Mouse (Mus musculus) erythroblast, embryonic 14.5 days (primary cell): ENCODE results near the gene Cfap57. TPM values are rescaled to one million over a fixed set of nuclear protein-coding genes. Genes with fewer than 3 reads are reported as not detected.

Source experiments
- H3K27me3 ChIP-seq: 2 replicates; pipeline ENCODE4 v1.6.1; 2012; ENCODE audit warnings: inconsistent platforms; ENCODE audit not compliant: control insufficient read depth
- H3K36me3 ChIP-seq: 2 replicates; pipeline ENCODE4 v1.6.1; 2012; ENCODE audit warnings: mild to moderate bottlenecking, inconsistent platforms; ENCODE audit not compliant: control insufficient read depth
- H3K4me1 ChIP-seq: 2 replicates; pipeline ENCODE4 v1.6.1; 2012; ENCODE audit warnings: inconsistent platforms; ENCODE audit not compliant: control insufficient read depth
- H3K4me3 ChIP-seq: replicated peaks from 2 replicates; pipeline ENCODE3; 2012; ENCODE audit warnings: moderate library complexity, mild to moderate bottlenecking, inconsistent platforms
- H3K9me3 ChIP-seq: 2 replicates; pipeline ENCODE4 v1.6.1; 2012; ENCODE audit warnings: low read length, inconsistent platforms, mixed read lengths; ENCODE audit not compliant: control insufficient read depth
- GATA1 ChIP-seq: IDR thresholded peaks from 2 replicates; pipeline ENCODE4 v1.6.1; 2012; ENCODE audit warnings: low read length, inconsistent platforms, mixed read lengths
- TAL1 ChIP-seq: IDR thresholded peaks from 3 replicates; pipeline ENCODE4 v1.6.1; 2012; ENCODE audit warnings: low read length, inconsistent platforms, mixed read lengths
- polyA plus RNA-seq: library from polyadenylated mRNA; stranded (reverse); fragments of >175 nt; gene quantifications from 2 replicates; pipeline ENCODE4 v1.2.3, GENCODE M21; 2012

Gene Cfap57
- polyA plus RNA-seq, 1 experiment: 0.17 TPM

DNA sequence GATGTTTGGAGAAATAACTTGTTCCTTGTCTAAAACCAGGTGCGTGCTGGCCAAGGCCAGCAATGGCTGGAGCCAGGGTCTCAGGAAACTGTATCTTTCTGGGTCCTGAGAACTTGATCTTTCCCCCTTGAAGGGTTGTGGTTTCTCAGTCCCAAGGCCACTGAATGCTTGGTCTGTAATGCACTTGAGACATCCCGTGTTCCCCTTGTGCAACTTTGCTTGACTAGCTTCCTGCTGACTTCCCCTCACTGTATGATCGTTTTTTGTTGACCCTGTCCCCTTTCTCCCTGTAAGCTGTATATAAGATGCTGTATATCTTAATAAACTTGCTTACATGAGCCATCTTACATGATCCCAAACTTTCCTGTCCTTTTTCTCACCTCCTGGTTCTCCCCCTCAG, 10.7 kb downstream of the Cfap57 start:
- peaks cover 5% of the 10 kb centered on the region for H3K27me3 ChIP-seq
- TF ChIP-seq TAL1 (no peak), GATA1 (no peak)
- H3K4me1 ChIP-seq: no peaks in the 10 kb centered on the region
- no peak overlapping the region for H3K4me3 ChIP-seq
- H3K9me3 ChIP-seq: no peaks in the 10 kb centered on the region
- no peaks in the 10 kb centered on the region for H3K36me3 ChIP-seq

DNA sequence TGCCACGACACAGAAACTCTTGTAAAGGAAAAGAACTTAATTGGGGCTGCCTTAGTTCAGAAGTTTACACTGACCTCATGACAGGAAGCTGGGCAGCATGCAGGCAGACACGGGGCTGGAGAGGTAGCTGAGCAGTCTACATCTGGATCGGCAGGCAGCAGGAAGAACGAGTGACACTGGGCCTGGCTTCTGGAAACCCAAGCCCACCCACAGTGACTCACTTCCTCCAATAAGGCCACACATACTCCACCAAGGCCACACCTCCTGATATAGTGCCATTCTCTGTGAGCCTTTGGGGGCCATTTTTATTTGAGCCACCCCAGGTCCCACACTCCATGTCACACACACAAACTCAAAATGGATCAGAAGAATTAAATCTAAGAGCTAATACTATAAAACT, 16.5 kb downstream of the Cfap57 start:
- H3K27me3 ChIP-seq: 0 out of 2 replicates have a peak, but pooled peaks cover 2% of the 10 kb centered on the region
- TF ChIP-seq GATA1 (no peak), TAL1 (no peak)
- H3K9me3 ChIP-seq: no peaks in the 10 kb centered on the region
- H3K36me3 ChIP-seq: no peaks in the 10 kb centered on the region
- no peak overlapping the region for H3K4me3 ChIP-seq
- H3K4me1 ChIP-seq: no peaks in the 10 kb centered on the region

DNA sequence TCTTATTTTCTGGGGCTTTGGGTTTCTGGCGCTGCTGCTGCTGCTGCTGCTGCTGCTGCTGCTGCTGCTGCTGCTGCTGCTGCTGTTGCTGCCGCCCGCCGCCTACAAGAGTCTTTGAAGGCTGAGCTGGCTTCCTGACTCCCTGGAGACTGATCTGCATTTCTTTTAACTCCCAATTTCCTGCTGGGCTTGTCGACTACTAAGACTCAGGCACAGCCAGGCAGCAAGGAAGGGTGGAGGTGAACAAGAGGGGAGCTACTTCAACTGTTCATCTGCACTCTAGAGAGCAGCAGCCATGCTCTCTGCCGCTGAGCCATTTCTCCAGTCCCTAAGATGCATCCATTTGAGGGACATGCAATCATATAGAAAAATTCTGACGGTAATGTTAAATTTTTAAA, 30.8 kb downstream of the Cfap57 start:
- H3K36me3 ChIP-seq: no peaks in the 10 kb centered on the region
- 0 out of 2 replicates have a peak, but pooled peaks cover 2% of the 10 kb centered on the region for H3K9me3 ChIP-seq
- TF ChIP-seq TAL1 (no peak), GATA1 (no peak)
- no peak overlapping the region for H3K4me3 ChIP-seq
- H3K27me3 ChIP-seq: no peaks in the 10 kb centered on the region
- no peaks in the 10 kb centered on the region for H3K4me1 ChIP-seq

DNA sequence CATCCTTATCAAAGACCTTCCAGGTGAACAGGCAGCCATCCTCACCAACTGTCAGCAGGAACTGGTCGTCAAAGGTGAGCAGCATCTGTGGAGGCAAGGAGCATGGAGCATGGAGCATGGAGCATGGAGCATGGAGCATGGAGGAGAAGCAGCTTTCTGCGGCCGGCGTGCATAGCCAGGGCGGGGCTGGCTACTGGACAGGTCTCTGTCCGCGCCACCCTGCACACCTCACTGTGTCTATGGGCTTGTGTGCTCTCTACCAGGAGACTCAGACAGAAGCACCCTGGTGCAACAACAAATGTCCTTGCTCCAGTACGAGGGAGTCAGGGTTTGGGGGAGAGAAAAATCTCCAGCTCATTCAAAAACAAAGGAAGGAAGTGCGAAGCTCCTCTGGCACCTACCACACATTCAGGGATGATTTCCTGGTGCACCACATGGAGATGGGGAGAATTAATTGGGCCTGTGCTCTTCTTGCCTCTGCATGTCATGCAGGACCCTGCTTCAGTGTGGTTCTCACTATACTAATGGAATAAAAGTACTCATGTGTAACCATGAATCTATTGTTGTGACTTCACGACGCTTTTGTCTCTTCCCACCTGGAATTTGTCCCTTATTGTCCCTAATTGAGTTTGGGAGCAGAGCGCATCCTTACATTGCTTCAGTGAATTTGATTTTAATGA, 31.4 kb downstream of the Cfap57 start:
- Histone ChIP-seq H3K9me3 (0 out of 2 replicates have a peak, but pooled peaks cover 2% of the 10 kb centered on the region), H3K4me1 (no peaks in the 10 kb centered on the region), H3K36me3 (no peaks in the 10 kb centered on the region), H3K27me3 (no peaks in the 10 kb centered on the region), H3K4me3 (no peak overlapping the region)
- TF ChIP-seq GATA1 (no peak), TAL1 (no peak)

DNA sequence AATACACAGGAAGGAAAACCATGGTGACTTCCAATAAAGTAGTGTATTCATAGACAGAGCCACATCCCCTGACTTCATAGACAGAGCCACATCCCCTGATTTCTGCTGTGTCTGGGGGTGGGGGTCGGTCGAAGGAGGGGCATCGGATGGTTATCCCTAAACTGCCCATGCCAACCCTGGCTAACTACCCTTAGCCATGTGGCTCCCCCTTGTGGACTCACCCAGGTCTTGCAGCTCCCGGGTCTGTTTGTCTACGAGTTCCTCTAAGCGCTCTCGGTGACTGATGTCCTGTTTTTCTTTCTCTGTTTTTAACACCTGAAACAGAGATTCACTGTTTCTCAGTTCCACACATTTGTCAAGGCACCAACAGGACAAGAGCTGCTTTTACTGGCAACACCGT, 37.9 kb downstream of the Cfap57 start:
- H3K36me3 ChIP-seq: no peaks in the 10 kb centered on the region
- H3K9me3 ChIP-seq: 0 out of 2 replicates have a peak, but pooled peaks cover 2% of the 10 kb centered on the region
- peaks cover 6% of the 10 kb centered on the region for H3K27me3 ChIP-seq
- no peaks in the 10 kb centered on the region for H3K4me1 ChIP-seq
- TF ChIP-seq TAL1 (no peak), GATA1 (no peak)
- no peak overlapping the region for H3K4me3 ChIP-seq

DNA sequence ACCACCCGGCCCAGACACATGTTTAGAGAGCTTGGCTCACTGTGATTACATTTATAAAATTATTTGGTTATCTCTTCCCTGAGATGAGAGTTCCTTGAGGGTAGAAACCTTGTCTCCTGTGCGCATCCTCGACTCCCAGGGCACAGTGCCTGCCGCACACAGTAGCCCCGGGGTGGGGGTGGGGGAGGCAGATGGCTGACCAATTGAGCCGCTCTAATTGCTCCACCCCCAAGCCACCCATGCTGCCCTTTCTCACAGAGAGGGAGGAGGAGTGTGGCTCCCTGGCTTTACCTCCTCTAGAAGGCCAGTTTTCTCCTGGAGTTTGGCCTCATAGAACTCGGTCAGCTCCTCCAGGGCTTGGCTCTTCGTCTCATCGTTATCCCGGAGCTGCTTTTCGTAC, 39.1 kb downstream of the Cfap57 start:
- TF ChIP-seq TAL1 (no peak), GATA1 (no peak)

DNA sequence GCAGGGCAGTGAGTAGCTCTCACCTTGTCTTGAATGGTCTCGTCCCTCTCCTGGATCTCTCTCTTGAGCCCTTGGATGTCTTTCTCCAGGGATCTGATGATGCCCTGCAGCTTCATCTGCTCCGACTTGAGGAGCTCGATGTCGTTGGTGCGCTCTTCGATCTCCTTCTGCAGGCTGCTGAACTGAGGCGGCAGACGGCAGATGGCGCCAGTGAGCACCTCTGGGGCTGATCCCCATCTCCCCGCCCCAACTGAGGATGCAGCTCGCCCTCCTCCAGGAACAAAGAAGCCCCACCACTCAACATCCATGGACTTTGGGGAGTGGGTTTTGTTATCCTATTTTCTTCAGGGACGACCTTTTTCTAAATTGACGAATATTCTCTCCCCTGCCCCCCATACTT, 41.3 kb downstream of the Cfap57 start:
- H3K4me1 ChIP-seq: peaks cover 5% of the 10 kb centered on the region; the same call in 1 of the 2 replicates
- H3K9me3 ChIP-seq: 0 out of 2 replicates have a peak, but pooled peaks cover 2% of the 10 kb centered on the region
- no peak overlapping the region for H3K4me3 ChIP-seq
- peaks cover 22% of the 10 kb centered on the region for H3K27me3 ChIP-seq
- H3K36me3 ChIP-seq: no peaks in the 10 kb centered on the region
- no peak for TF ChIP-seq GATA1

More for the DNA sequence above, 39.1 kb downstream of the Cfap57 start:
- 0 out of 2 replicates have a peak, but pooled peaks cover 2% of the 10 kb centered on the region for H3K9me3 ChIP-seq
- no peaks in the 10 kb centered on the region for H3K36me3 ChIP-seq
- H3K27me3 ChIP-seq: peaks cover 14% of the 10 kb centered on the region
- H3K4me1 ChIP-seq: no peaks in the 10 kb centered on the region
- no peak overlapping the region for H3K4me3 ChIP-seq

DNA sequence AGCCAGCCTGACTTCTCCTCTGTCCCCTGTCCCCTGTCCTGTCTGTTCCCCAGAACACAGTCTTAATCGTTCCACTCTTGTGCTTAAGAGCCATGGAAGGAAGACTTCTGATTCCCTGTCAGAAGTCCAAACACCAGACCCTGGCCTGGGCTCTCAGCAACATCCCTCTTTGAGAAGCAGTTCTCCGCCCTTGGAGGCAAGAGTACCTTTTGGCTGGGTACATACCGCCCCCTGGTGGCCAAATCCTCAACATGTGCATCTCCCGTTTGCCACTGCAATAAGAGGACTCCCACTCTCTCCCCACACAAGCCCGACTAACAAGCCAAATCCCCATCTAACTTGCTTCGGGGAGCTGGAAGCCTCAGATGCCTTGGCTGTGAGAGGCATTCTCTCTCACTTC, 44.5 kb downstream of the Cfap57 start:
- no peaks in the 10 kb centered on the region for H3K36me3 ChIP-seq
- H3K9me3 ChIP-seq: 0 out of 2 replicates have a peak, but pooled peaks cover 2% of the 10 kb centered on the region
- H3K4me3 ChIP-seq: no peak overlapping the region
- H3K27me3 ChIP-seq: peaks cover 50% of the 10 kb centered on the region
- TF ChIP-seq GATA1: no peak
- TF ChIP-seq TAL1: no peak
- peaks cover 9% of the 10 kb centered on the region; the same call in 1 of the 2 replicates for H3K4me1 ChIP-seq

DNA sequence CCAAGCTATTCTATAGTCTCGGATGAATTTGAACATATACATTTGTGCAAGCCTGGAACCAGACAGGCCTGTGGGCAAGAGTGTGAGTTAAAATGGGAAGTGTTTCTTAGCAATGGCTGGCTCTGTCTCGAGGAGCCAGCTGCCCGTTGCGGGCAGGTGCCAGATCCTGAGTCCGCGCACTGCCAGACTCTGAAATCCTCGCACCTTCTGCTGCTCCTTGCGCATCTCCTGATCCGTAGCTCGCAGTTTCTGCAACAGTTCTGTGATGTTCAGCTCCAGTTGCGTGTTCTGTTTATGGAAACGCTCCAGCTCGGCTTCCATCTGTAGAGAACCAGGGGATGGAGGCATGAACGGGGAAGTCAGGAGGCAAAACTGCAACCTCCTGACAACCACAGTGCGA, 49.1 kb downstream of the Cfap57 start:
- Histone ChIP-seq H3K4me3 (no peak overlapping the region), H3K4me1 (peaks cover 55% of the 10 kb centered on the region), H3K9me3 (peaks cover 26% of the 10 kb centered on the region), H3K36me3 (peaks cover 6% of the 10 kb centered on the region; the same call in 1 of the 2 replicates), H3K27me3 (peaks cover 58% of the 10 kb centered on the region)
- TF ChIP-seq GATA1: no peak
- TF ChIP-seq TAL1: no peak
